Mouse (Mus musculus): Measurements from ENCODE around the gene Pcyt1a. TPM values are rescaled to one million over a fixed set of nuclear protein-coding genes. Genes with fewer than 3 reads are reported as not detected.

Pcyt1a gene
- polyA plus RNA-seq, 1 experiment from 2014 or later = 45.3 TPM

Other genes with a start within 250 kb of the Pcyt1a start
- 10.6 and 10.7 TPM in 2 replicates for gene Fbxo45, start 183.8 kb upstream of the Pcyt1a start, polyA plus RNA-seq (2014; fragmentation: Nextera tagmentation; extraction: Ambion mirVana)
- 15.8 and 16.5 TPM in 2 replicates for gene Wdr53, start 183.7 kb upstream of the Pcyt1a start, polyA plus RNA-seq (2014; fragmentation: Nextera tagmentation; extraction: Ambion mirVana)
- gene Smco1, start 159.5 kb upstream of the Pcyt1a start, polyA plus RNA-seq (2014; fragmentation: Nextera tagmentation; extraction: Ambion mirVana) = not detected in 2 replicates
- gene Rnf168, start 153.5 kb upstream of the Pcyt1a start, polyA plus RNA-seq (2014; fragmentation: Nextera tagmentation; extraction: Ambion mirVana) = 21.0 and 23.0 TPM in 2 replicates
- gene Ubxn7, start 98.7 kb upstream of the Pcyt1a start, polyA plus RNA-seq (2014; fragmentation: Nextera tagmentation; extraction: Ambion mirVana) = 23.4 and 29.4 TPM in 2 replicates
- gene Tm4sf19, start 30.4 kb upstream of the Pcyt1a start, polyA plus RNA-seq (2014; fragmentation: Nextera tagmentation; extraction: Ambion mirVana) = not detected in 2 replicates
- 38.6 and 42.6 TPM in 2 replicates for gene Tctex1d2, start 11.2 kb upstream of the Pcyt1a start, polyA plus RNA-seq (2014; fragmentation: Nextera tagmentation; extraction: Ambion mirVana)
- gene Slc51a, start 57.0 kb downstream of the Pcyt1a start, polyA plus RNA-seq (2014; fragmentation: Nextera tagmentation; extraction: Ambion mirVana) = 0.20 and 0.21 TPM in 2 replicates
- gene Zdhhc19, start 65.3 kb downstream of the Pcyt1a start, polyA plus RNA-seq (2014; fragmentation: Nextera tagmentation; extraction: Ambion mirVana) = not detected in 2 replicates
- gene Tfrc, start 178.0 kb downstream of the Pcyt1a start, polyA plus RNA-seq (2014; fragmentation: Nextera tagmentation; extraction: Ambion mirVana) = 43.9 and 56.0 TPM in 2 replicates
- gene Tnk2, start 213.0 kb downstream of the Pcyt1a start, polyA plus RNA-seq (2014; fragmentation: Nextera tagmentation; extraction: Ambion mirVana) = 11.2 and 13.1 TPM in 2 replicates